Mouse (Mus musculus) naive thymus-derived CD4-positive, alpha-beta T cell, adult 2 months (primary cell): ENCODE measurements around the gene Brk1.

ENCODE experiments used
- DNase-seq: peaks from one replicate; pipeline ENCODE4 v3.0.0-alpha.2; 2011; ENCODE audit warnings: low read depth

Brk1 gene

DNA sequence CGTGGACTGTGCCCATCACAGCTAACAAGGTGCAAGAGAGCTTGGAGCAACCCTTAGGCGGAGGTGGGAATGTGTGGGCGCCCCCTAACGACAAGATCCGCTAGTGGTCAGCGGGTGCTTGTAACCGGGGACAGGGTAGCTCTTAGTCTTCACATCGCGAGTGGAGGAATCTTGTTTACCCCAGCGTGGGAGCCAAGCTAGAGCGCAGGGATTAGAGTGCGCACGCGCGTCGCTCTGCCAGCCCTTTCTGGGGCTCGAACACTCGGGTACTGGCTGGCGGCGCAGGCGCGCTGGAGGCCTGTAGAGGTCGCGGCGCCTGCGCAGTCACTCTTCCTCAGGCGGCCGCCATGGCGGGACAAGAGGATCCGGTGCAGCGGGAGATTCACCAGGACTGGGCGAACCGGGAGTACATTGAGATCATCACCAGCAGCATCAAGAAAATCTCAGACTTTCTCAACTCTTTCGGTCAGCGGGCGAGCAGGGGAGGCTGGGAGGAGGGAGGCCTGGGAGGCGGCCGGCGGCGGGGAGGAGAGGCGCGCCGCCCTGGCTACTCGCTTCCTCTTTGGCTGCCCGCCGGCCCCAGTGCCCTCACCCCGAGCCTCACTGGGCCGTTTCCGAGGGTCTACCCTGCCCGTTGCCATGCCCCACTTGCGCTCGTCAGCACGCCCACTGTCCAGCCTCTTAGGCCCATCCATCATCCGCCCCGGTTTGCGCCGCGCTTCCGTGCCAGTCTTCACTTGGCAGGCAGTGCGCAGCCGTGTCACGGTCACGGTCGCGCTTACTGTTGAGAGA lies at the start of gene Brk1:
Gene Brk1, plus strand, starts transcription at position 341 of the 792 bp plus-strand sequence.
- peak; percentile 93 for DNase-seq

DNA sequence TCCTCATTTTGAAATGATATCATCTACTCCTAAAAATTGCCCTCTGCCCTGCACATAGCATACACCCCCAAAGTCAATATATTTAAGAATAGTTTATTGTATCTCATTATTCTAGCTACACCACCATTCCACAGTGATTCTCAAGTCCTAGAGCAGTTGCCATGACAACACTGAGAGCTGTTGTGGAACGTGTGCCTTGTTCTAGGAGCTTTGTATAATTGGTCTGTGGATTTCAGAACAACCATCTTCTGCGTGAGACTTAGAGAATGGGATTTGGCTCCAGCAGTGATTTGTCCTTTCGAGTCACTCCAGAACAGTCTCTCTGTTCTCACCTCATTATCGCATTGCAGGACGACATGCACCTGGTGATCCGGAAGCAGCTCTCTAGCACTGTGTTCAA lies 44.8 kb upstream of the Brk1 start:
- DNase-seq, result no peak

DNA sequence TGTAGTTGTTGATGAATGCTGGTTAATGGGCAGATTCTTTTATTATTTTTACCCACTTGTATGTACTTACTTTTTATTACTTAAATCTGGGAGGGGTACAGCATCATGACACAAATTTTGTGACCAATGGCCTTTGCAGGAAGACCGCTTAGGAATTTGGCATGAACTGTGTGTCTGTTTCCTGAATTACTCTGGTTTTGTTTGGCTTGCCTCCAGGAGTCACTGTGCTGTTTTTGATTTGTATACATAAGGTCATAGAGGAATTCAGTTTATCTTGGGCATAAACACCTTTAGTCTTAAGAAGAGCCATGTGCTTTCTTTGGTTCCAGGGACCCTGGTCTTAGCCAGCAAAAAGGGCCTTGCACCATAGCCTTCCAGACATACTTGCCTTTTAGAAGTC lies 40.0 kb upstream of the Brk1 start:
- no peak for DNase-seq

- no peak for DNase-seq
Measured at GRCm38 (mm10) chr6:113576044-113576443, 28.5 kb upstream of the Brk1 start.

GRCm38 (mm10) chr6:113579306-113579705 lies 25.3 kb upstream of the Brk1 start:
- no peak for DNase-seq

DNA sequence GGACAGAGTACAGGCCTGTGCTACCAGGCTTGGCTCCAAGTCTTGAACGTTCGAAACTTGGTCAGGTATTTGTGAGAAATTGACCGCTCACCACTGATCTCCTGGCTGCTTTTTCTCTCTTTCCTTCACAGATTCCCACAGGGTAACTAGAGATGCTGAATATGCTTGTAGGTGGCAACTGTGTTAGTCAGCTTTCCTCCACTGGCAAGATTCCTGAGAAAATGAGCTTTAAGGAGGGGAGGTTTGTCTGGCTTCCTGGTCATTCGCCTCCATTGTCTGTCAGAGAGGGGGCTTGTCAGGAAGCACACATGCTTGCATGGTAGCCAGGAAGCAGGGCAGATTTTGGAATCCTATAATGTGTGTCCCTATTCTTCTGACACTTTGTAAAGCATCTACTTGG lies 21.5 kb upstream of the Brk1 start:
- no peak for DNase-seq

GRCm38 (mm10) chr6:113585065-113585464 lies 19.5 kb upstream of the Brk1 start:
- DNase-seq, result no peak

- no peak for DNase-seq
Measured at GRCm38 (mm10) chr6:113586466-113587183, 17.9 kb upstream of the Brk1 start.

- DNase-seq, result no peak
Measured at GRCm38 (mm10) chr6:113592637-113593036, 11.9 kb upstream of the Brk1 start.

DNA sequence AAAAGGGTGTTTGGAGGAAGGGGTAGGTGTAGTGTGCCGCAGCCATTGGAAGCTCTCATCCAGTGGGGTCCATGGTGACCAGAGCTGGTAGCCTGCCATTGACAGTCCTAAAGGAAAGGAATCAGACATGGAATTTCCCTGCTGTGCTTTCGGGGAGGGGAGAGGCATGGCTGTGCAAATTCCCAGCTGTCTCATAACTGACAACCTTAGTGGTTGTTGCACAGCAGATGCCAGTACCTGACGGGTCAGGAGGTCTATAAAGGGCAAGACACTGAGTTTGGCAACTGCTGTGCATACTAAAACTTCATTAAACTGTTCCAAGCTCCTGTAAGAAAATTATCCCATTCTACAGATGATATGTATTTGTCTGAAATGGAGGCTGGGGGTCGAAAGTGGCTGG lies 6.6 kb upstream of the Brk1 start:
- no peak for DNase-seq

DNA sequence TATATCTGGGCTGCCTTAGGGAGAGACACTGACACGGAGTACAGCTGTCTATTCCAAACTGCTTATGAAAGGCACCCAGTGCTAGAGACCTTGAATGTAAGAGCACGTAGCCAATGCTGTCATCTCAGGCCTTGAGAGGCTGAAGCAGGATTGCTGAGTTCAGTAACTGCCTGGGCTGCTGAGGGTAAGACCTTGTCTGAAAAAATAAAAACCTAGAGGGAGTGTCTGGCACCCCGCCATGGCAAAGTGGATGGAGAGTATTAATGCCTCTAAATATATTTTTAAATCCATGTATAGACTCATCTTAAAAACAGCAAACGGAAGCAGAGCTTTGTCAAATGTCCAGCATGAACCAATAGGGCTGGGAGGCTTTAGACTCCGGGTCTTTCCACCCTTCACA lies 4.7 kb upstream of the Brk1 start:
- DNase-seq, result no peak

- no peak for DNase-seq
Measured at GRCm38 (mm10) chr6:113600543-113601139, 3.9 kb upstream of the Brk1 start, which contains the start of gene Fancd2os. Fancd2os (minus strand) TSS chr6:113600715.

GRCm38 (mm10) chr6:113602821-113603220 lies 1.8 kb upstream of the Brk1 start:
- no peak for DNase-seq

DNA sequence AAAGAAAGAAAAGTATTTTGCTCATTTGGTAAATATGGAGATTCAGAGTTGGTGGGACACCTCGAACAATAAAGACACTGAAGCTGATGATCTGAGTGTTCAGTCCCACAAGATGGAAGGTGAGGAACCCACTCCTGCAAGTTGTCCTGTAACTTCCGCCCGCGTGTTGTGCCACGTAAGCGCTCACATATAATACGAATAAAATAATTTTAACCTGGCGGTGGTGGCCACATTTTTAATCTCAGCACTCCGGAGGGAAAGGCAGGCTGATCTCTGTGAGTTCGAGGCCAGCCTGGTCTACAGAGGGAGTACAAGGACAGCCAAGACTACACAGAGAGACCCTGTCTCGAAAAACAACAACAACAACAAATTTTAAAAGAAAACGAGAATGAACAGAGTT lies 579 bp upstream of the Brk1 start:
- DNase-seq, result no peak

DNA sequence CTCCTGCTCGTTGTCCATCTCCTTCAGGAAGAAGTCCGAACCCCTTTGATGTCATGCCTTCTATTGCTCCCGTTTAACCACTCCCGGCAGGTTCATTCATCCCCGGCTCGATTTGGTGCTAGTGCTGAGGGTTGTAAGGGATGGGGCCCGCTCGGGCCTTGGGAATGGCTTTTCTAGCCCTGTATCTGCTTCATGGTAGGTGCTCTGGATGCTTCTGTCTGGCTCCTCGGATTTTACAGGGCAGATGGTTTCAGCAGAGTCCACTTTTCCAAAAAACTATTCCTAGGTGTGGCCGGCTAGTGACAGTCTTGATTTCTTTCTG lies 613 bp downstream of the Brk1 start:
- DNase-seq, result no peak

DNA sequence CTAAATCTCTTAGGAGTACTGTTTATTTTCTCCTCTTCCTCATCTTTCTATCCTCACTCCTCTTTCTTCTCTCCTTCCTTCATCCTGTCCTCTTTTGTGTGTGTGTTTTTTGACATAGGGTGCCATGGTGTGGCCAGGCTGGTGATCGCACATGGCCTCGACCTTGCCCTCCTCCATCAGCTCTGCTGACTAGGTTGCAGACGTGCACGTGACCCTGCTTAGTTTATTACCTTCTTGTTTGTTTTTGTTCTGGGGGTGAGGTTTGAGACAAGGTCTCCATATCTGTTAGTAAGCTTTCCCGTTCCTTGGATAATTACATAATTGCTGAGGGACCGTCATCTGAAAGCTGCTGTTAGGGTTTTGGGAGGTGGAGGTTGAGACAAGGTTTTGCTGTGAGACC lies 4.3 kb downstream of the Brk1 start:
- no peak for DNase-seq

GRCm38 (mm10) chr6:113609293-113609692 lies 4.7 kb downstream of the Brk1 start:
- DNase-seq, result no peak

DNA sequence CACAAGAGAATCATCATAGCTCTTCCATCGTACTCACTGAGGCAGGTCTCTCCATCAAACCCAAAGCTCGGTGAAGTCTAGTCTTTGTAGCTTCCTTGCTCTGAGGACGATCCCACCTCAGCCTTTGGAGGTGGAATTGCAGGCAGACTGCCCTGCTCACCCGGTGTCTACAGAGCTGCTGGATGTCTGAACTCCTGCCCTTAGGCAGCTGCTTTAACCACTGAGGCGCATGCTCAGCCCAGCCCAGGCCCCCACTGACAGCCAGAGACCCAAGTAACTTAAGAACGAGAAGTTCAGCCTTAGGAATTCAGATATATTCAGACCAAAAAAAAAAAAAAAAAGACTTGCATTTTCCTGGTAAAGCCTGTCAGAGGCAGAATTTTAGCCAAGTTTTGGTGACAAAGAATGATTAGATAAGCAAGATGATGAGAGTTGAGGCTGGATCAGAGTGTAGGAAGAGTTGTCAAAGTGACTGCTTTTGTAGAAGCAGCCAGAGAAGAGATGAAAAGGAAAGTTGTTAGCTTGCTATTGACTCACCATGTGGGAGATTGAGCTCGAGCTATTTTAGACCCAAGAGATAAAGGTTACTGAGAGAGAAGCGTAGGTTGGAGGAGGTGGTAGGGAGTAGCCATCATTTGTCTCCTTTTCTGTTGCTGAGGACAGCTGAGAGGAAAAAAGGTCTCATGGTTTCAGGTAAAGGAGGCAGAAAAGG lies 7.8 kb downstream of the Brk1 start:
- DNase-seq, result no peak

DNA sequence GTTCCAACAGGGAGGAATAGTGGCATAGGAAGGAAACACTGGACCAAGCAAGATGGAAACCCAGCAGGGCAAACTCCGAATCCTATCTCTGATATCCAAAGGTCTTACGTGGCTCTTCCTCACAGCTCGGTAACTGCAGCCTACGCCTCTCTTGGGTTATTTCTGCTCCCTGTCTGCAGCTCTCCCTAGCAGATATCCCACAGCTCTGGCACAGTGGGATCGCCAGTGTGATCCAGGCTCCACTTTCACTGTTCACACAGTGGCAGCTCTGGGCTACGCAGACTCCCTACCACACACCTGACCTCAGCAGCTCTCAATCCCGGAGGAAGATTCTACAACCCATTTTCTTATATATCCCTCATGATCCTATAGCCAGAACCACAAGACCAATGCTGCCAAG lies 9.6 kb downstream of the Brk1 start:
- DNase-seq, result no peak

GRCm38 (mm10) chr6:113614997-113615396 lies 10.4 kb downstream of the Brk1 start:
- no peak for DNase-seq

DNA sequence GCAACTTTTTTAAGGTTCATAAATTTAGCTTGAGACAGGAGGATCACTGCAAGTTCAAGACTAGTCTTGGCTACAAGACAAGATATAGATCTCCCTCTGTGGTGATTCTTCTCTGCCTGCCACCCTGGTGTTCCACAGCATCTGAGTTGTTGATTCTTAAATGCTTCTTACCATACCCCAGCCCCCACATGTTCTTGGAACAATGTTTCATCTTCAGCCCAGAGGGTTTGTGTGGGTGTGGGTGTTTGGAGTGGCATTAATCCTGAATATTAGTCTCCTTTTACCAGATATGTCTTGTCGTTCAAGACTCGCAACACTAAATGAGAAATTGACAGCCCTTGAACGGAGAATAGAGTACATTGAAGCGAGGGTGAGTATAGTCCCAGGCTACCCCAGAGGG lies 10.9 kb downstream of the Brk1 start:
- no peak for DNase-seq

DNA sequence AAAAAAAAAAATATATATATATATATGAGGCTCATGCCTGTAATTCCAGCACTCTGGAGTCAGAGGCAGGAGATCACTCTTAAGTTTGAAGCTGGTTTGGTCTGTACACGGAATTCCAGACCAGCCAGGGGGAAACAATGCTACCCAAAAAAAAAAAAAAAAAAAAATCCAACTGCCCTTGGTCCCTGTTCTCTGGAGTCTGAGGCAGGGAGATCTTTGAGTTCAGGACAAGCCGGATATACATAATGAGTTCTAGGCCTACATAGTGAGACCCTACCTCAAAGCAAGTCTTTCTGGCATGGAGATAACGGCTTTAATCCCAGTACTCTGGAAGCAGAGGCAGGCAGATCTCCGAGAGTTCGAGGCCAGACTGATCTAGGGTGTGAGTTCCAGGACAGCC lies 18.8 kb downstream of the Brk1 start:
- no peak for DNase-seq
